Mouse (Mus musculus) layer of hippocampus, adult 8-10 months (tissue): Measurements from ENCODE around the gene Cad. TPM values are rescaled to one million over a fixed set of nuclear protein-coding genes. Genes with fewer than 3 reads are reported as not detected.
"Not testable (repeated sequence)": the region's sequence is repeated elsewhere in the genome, so short reads cannot be mapped to it uniquely, and the experiment has no call there.

Experiments
- DNase-seq, 2 experiments: peaks; one replicate each; pipeline ENCODE4 v3.0.0; 2022; ENCODE audit warnings: low spot score in 2 of 2
- total RNA-seq, 4 experiments: library from RNA; stranded (reverse); gene quantifications; 2 replicates each; pipeline ENCODE4 v1.2.4; 2022

Gene Cad
- total RNA-seq = 10 to 100 TPM; 18.2 to 20.4 (median 19.2) TPM

GRCm38 (mm10) chr5:31054261-31055215 is at the start of gene Cad:
Cad (plus strand) TSS chr5:31054780.
- peak; percentile 89 to 93 for DNase-seq

GRCm38 (mm10) chr5:31012737-31013136 is 41.8 kb upstream of the Cad start:
- DNase-seq = no peak

GRCm38 (mm10) chr5:31015913-31016312 is 38.7 kb upstream of the Cad start:
- DNase-seq = no peak

- not testable (repeated sequence) for DNase-seq
These were observed 32.8 kb upstream of the Cad start for GRCm38 (mm10) chr5:31021790-31022189.

- no peak for DNase-seq
These were observed 31.9 kb upstream of the Cad start for GRCm38 (mm10) chr5:31022690-31023089.

- no peak for DNase-seq
These were observed 31.3 kb upstream of the Cad start for GRCm38 (mm10) chr5:31023254-31023653.

- no peak for DNase-seq
These were observed 29.9 kb upstream of the Cad start for GRCm38 (mm10) chr5:31024641-31025040.

GRCm38 (mm10) chr5:31030926-31031325 is 23.7 kb upstream of the Cad start:
- DNase-seq = no peak

- DNase-seq = no peak
These were observed 23.1 kb upstream of the Cad start for GRCm38 (mm10) chr5:31031508-31031907.

- no peak for DNase-seq
These were observed 19.9 kb upstream of the Cad start for GRCm38 (mm10) chr5:31034669-31035068.

GRCm38 (mm10) chr5:31036556-31036955 is 18.0 kb upstream of the Cad start:
- not testable (repeated sequence) for DNase-seq

GRCm38 (mm10) chr5:31038171-31038845 is 16.3 kb upstream of the Cad start:
- DNase-seq = no peak

GRCm38 (mm10) chr5:31046416-31046815 is 8.2 kb upstream of the Cad start:
- no peak for DNase-seq

GRCm38 (mm10) chr5:31047074-31047473 is 7.5 kb upstream of the Cad start:
- DNase-seq = no peak

- DNase-seq = peak; percentile 97 to 99
These were observed 6.5 kb upstream of the Cad start, which contains the start of gene Atraid for GRCm38 (mm10) chr5:31047848-31048762. Atraid (plus strand) TSS chr5:31048312.

- DNase-seq = peak in 1 of 2 experiments; percentile 19
These were observed 5.6 kb upstream of the Cad start, which contains the start of gene Slc5a6 for GRCm38 (mm10) chr5:31048763-31049641. Slc5a6 (minus strand) TSS chr5:31048924.

GRCm38 (mm10) chr5:31050427-31050826 is 4.2 kb upstream of the Cad start:
- no peak for DNase-seq

GRCm38 (mm10) chr5:31053728-31054127 is 852 bp upstream of the Cad start:
- not testable (repeated sequence) for DNase-seq

GRCm38 (mm10) chr5:31055216-31056140 is 898 bp downstream of the Cad start:
- no peak for DNase-seq
